Mouse (Mus musculus) C2C12 (cell line): ENCODE results near the gene Slc37a3. TPM values are rescaled to one million over a fixed set of nuclear protein-coding genes. Genes with fewer than 3 reads are reported as not detected.

Experiments used
- H3K27me3 ChIP-seq: one replicate; pipeline ENCODE4 v1.6.1; 2011; ENCODE audit not compliant: control insufficient read depth, insufficient read depth, insufficient read length
- H3K36me3 ChIP-seq: one replicate; pipeline ENCODE4 v1.6.1; 2011; ENCODE audit not compliant: control insufficient read depth, insufficient read depth
- H3K4me3 ChIP-seq: one replicate; pipeline ENCODE4 v1.5.1; 2011; ENCODE audit warnings: mild to moderate bottlenecking, control low read depth; ENCODE audit not compliant: poor library complexity, insufficient read depth, severe bottlenecking
- H3K79me2 ChIP-seq: one replicate; pipeline ENCODE4 v1.6.1; 2011; ENCODE audit not compliant: control insufficient read depth, insufficient read depth
- H3K79me3 ChIP-seq: one replicate; pipeline ENCODE4 v1.6.1; 2011; ENCODE audit warnings: low read depth, control low read depth
- H3ac ChIP-seq: one replicate; pipeline ENCODE3; 2011; ENCODE audit warnings: low read depth; ENCODE audit not compliant: control insufficient read depth, insufficient read length
- CEBPB ChIP-seq: IDR thresholded peaks from one replicate; pipeline ENCODE4 v1.6.1; 2011; ENCODE audit warnings: low read depth, mild to moderate bottlenecking, control low read depth, moderate library complexity
- CTCF ChIP-seq: IDR thresholded peaks from one replicate; pipeline ENCODE4 v1.5.1; 2011; ENCODE audit not compliant: control insufficient read depth, insufficient read depth, insufficient read length
- FOSL1 ChIP-seq: IDR thresholded peaks from one replicate; pipeline ENCODE4 v1.8.0; 2011; ENCODE audit warnings: mild to moderate bottlenecking, low read length; ENCODE audit not compliant: poor library complexity, insufficient read depth, severe bottlenecking
- MAX ChIP-seq: IDR thresholded peaks from one replicate; pipeline ENCODE4 v1.6.1; 2011; ENCODE audit warnings: mild to moderate bottlenecking, control low read depth
- MYOD1 ChIP-seq: IDR thresholded peaks from one replicate; pipeline ENCODE4 v1.6.1; 2011; ENCODE audit warnings: low read depth; ENCODE audit not compliant: control insufficient read depth, insufficient read length
- MYOG ChIP-seq: IDR thresholded peaks from one replicate; pipeline ENCODE4 v1.6.1; 2011; ENCODE audit not compliant: control insufficient read depth, insufficient read length; ENCODE audit errors: extremely low read depth
- USF1 ChIP-seq: IDR thresholded peaks from one replicate; pipeline ENCODE4 v1.6.1; 2011; ENCODE audit warnings: low read depth, mild to moderate bottlenecking, control low read depth, moderate library complexity
- polyA plus RNA-seq: library from polyadenylated mRNA; unstranded; fragments of >200 nt; fragmentation: generic; extraction: Trizol; gene quantifications from one replicate; pipeline ENCODE4 v1.2.1, GENCODE M21; 2012; ENCODE audit warnings: missing spikeins

Slc37a3 gene
- polyA plus RNA-seq, 1 experiment, result 18.6 TPM

GRCm38 (mm10) chr6:39314461-39314860 is 63.0 kb downstream of the Slc37a3 start:
- no peak for TF ChIP-seq MYOG
- TF ChIP-seq CTCF, result no peak
- TF ChIP-seq FOSL1, result no peak
- no peak for TF ChIP-seq USF1
- no peak for TF ChIP-seq CEBPB
- TF ChIP-seq MAX, result no peak
- TF ChIP-seq MYOD1, result no peak
- H3K79me3 ChIP-seq, result no peaks in the 10 kb centered on the region

DNA sequence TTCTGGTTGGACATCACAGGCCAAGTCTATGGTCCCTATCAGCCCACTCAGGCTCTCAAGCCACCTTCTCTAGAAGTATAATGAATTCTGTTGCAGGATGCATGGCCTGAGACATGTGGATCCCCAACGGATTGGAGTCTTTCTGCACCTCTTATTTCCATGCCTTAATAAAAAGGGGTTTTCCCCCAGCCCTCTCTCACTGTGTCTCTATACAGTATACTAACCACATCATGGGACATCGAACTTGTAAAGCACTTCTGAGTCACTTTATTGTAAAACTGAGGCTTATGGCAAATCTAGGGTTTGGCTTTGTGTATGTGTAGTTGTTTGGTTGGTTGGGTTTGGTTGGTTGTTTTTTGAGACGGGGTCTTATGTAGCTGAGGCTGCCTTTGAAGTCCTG is 65.7 kb downstream of the Slc37a3 start:
- H3K36me3 ChIP-seq, result no peaks in the 10 kb centered on the region
- no peaks in the 10 kb centered on the region for H3K27me3 ChIP-seq

More at GRCm38 (mm10) chr6:39314461-39314860, 63.0 kb downstream of the Slc37a3 start:
- no peaks in the 10 kb centered on the region for H3K79me2 ChIP-seq
- no peak overlapping the region for H3ac ChIP-seq
- H3K4me3 ChIP-seq, result no peak overlapping the region
- no peaks in the 10 kb centered on the region for H3K36me3 ChIP-seq
- no peaks in the 10 kb centered on the region for H3K27me3 ChIP-seq

DNA sequence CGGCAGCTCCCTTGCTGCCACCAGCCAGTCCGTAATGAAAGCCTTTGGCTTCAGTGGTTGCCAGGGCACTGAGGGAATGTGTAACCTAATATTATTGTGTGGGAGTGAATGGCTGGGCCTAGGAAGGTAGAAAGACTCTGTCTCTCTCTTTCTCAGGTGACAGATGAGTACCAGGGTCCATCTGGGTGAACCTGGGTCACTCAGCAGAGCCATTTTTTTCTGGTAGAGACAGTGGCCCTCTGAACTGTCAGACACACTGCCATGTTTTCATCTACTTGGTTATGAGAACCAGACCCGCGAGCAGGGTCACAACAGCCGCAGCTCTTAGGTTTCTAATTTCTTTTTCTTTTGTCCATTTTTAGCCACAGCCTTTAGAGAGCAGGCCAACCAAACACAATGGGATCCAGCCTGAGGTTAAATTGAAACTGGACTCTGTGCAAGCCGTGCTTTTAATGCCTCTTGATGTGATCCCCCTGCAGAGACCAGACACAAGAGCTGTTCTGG is 73.1 kb downstream of the Slc37a3 start:
- TF ChIP-seq MYOD1, result no peak
- no peak for TF ChIP-seq MYOG
- TF ChIP-seq CTCF, result no peak
- H3K4me3 ChIP-seq, result no peak overlapping the region
- no peaks in the 10 kb centered on the region for H3K36me3 ChIP-seq
- no peaks in the 10 kb centered on the region for H3K27me3 ChIP-seq
- no peaks in the 10 kb centered on the region for H3K79me3 ChIP-seq
- H3K79me2 ChIP-seq, result no peaks in the 10 kb centered on the region
- no peak overlapping the region for H3ac ChIP-seq

More for the DNA sequence above, 65.7 kb downstream of the Slc37a3 start:
- Histone ChIP-seq H3ac (no peak overlapping the region), H3K4me3 (no peak overlapping the region), H3K79me3 (no peaks in the 10 kb centered on the region), H3K79me2 (no peaks in the 10 kb centered on the region)
- TF ChIP-seq FOSL1 (no peak), CTCF (no peak), MYOD1 (no peak), MYOG (no peak), CEBPB (no peak), USF1 (no peak), MAX (no peak)

GRCm38 (mm10) chr6:39301484-39301883 is 76.0 kb downstream of the Slc37a3 start:
- Histone ChIP-seq H3K79me2 (no peaks in the 10 kb centered on the region), H3K79me3 (no peaks in the 10 kb centered on the region), H3K36me3 (no peaks in the 10 kb centered on the region), H3K27me3 (no peaks in the 10 kb centered on the region), H3ac (no peak overlapping the region), H3K4me3 (no peak overlapping the region)
- TF ChIP-seq MYOG (no peak), USF1 (no peak), CTCF (no peak), FOSL1 (no peak), MYOD1 (no peak), MAX (no peak), CEBPB (no peak)

DNA sequence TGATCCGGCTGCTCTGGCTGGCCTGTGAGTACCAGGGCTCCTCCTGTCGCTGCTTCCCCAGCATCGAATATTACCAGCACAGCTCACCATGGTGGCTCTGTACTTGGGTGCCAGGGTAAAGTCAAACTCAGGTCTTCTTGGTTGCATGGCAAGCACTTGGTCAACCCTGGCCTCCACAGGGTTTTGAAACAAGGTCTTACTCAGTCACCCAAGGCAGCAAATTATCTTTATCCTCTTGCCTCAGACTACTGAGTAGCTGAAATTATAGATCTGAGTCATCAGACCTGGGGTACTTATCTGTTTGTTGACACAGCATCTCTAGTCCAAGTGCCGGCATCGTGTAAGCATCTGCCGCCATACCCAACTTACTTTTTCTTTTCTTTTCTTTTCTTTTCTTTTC is 80.4 kb downstream of the Slc37a3 start:
- H3K36me3 ChIP-seq, result no peaks in the 10 kb centered on the region
- H3K79me3 ChIP-seq, result no peaks in the 10 kb centered on the region
- no peak for TF ChIP-seq CEBPB
- no peak for TF ChIP-seq MYOD1
- TF ChIP-seq MAX, result no peak
- TF ChIP-seq MYOG, result no peak
- TF ChIP-seq USF1, result no peak
- no peak for TF ChIP-seq CTCF
- TF ChIP-seq FOSL1, result no peak
- H3ac ChIP-seq, result no peak overlapping the region
- no peak overlapping the region for H3K4me3 ChIP-seq
- no peaks in the 10 kb centered on the region for H3K27me3 ChIP-seq
- no peaks in the 10 kb centered on the region for H3K79me2 ChIP-seq

DNA sequence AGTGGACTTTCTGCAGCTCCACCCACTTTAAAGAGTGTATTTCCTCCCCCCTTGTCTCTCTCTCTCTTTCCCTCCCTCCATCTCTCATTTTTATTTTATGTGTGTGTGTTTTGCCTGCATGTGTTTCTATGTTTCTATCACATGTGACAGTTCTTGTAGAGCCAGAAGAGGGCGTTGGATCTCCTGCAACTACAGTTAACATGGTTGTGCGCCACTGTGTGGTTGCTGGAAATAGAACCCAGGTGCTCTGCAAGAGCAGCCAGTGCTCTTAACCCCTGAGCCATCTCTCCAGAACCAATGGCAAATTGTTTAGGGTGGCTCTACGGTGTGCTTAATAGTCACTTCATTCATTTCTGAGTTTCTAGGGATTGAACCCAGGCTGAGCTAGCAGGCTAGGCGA is 81.0 kb downstream of the Slc37a3 start:
- Histone ChIP-seq H3K36me3 (no peaks in the 10 kb centered on the region), H3ac (no peak overlapping the region), H3K79me3 (no peaks in the 10 kb centered on the region), H3K79me2 (no peaks in the 10 kb centered on the region), H3K4me3 (no peak overlapping the region), H3K27me3 (no peaks in the 10 kb centered on the region)
- TF ChIP-seq MYOD1 (no peak), CEBPB (no peak), FOSL1 (no peak), CTCF (no peak), MAX (no peak), MYOG (no peak)
